26 mouse cellular contexts compared by ENCODE assay signal in genomic region chr9:40627146-40627713, GRCm38 (mm10). TPM values are rescaled to one million over a fixed set of nuclear protein-coding genes. Genes with fewer than 3 reads are reported as not detected.
DNase-seq lines count a peak whose midpoint lies in the region; ATAC-seq and TF ChIP-seq lines count a peak whose summit lies in the region.
"Had no signal": no experiment of that assay in that cellular context is flagged by ENCODE, and none has a peak within 500 bp of the region (broad histone marks: within the 10 kb centered on the region; RNA-seq: fewer than 3 reads in every experiment).

No protein-coding gene starts in this region.

- WGBS in kidney, postnatal 0 days = 45% methylated on average over 9 of the region's 9 CpGs
- WGBS in hindbrain, embryonic 13.5 days = 29% methylated on average over 9 of the region's 9 CpGs
- 40% methylated on average over 9 of the region's 9 CpGs for WGBS in midbrain, embryonic 12.5 days
- WGBS in neural tube, embryonic 14.5 days = 33% methylated on average over 9 of the region's 9 CpGs

- H3K36me3 ChIP-seq in kidney, postnatal 0 days (ENCODE audit: insufficient read depth, low read length) = no peaks in the 10 kb centered on the region
- H3K36me3 ChIP-seq in hindbrain, embryonic 13.5 days = no peaks in the 10 kb centered on the region
- no peaks in the 10 kb centered on the region for H3K36me3 ChIP-seq in midbrain, embryonic 12.5 days
- H3K36me3 ChIP-seq in neural tube, embryonic 14.5 days (ENCODE audit: control insufficient read depth, insufficient read depth, low read length) = no peaks in the 10 kb centered on the region
- H3K36me3 ChIP-seq: embryonic facial prominence, embryonic 15.5 days; kidney, embryonic 15.5 days; limb, embryonic 12.5 days; liver, embryonic 12.5 days; lung, embryonic 15.5 days; stomach, embryonic 15.5 days had no signal

- 0 out of 2 replicates have a peak, but pooled peaks have one; percentile 10 for TF ChIP-seq CTCF in kidney, postnatal 0 days (IDR thresholded peaks at IDR 0.05; ENCODE audit: low read depth)

- H3K9ac ChIP-seq in kidney, postnatal 0 days (ENCODE audit: low read depth, low read length) = no peak overlapping the region
- no peak overlapping the region for H3K9ac ChIP-seq in hindbrain, embryonic 13.5 days
- H3K9ac ChIP-seq in midbrain, embryonic 12.5 days (replicated peaks) = no peak overlapping the region
- no peak overlapping the region for H3K9ac ChIP-seq in neural tube, embryonic 14.5 days (replicated peaks; ENCODE audit: low read depth, low read length)
- H3K9ac ChIP-seq: embryonic facial prominence, embryonic 15.5 days; kidney, embryonic 15.5 days; limb, embryonic 12.5 days; liver, embryonic 12.5 days; lung, embryonic 15.5 days; stomach, embryonic 15.5 days had no signal

- no peak overlapping the region for H3K4me3 ChIP-seq in kidney, postnatal 0 days (replicated peaks; ENCODE audit: low read depth, low read length)
- H3K4me3 ChIP-seq in hindbrain, embryonic 13.5 days = no peak overlapping the region
- no peak overlapping the region for H3K4me3 ChIP-seq in midbrain, embryonic 12.5 days
- H3K4me3 ChIP-seq in neural tube, embryonic 14.5 days (ENCODE audit: low read depth, low read length) = no peak overlapping the region
- H3K4me3 ChIP-seq: embryonic facial prominence, embryonic 15.5 days; kidney, embryonic 15.5 days; limb, embryonic 12.5 days; liver, embryonic 12.5 days; lung, embryonic 15.5 days; stomach, embryonic 15.5 days had no signal

- H3K4me1 ChIP-seq in kidney, postnatal 0 days (replicated peaks; ENCODE audit: insufficient read depth, low read length) = no peaks in the 10 kb centered on the region
- H3K4me1 ChIP-seq in hindbrain, embryonic 13.5 days (replicated peaks) = peaks cover 18% of the 10 kb centered on the region
- peaks cover 12% of the 10 kb centered on the region for H3K4me1 ChIP-seq in midbrain, embryonic 12.5 days
- H3K4me1 ChIP-seq in neural tube, embryonic 14.5 days (ENCODE audit: control insufficient read depth, insufficient read depth, low read length) = 0 out of 2 replicates have a peak, but pooled peaks cover 6% of the 10 kb centered on the region
- H3K4me1 ChIP-seq: limb, embryonic 12.5 days; lung, embryonic 15.5 days; stomach, embryonic 15.5 days had no signal

- DNase-seq in kidney, postnatal 0 days (ENCODE audit: low spot score) = no peak
- DNase-seq in kidney, postnatal 10 days = no peak
- no peak for DNase-seq in MN1 (ENCODE audit: low spot score)
- no peak for DNase-seq in heart, postnatal 14 days
- DNase-seq: heart, adult 18-20 months; thymus, adult 2 months had no signal

- ATAC-seq in kidney, postnatal 0 days (replicated peaks; ENCODE audit: low FRiP score, low read depth) = no peak
- peak; percentile 40; the same call in 1 of the 2 replicates for ATAC-seq in hindbrain, embryonic 13.5 days (ENCODE audit: low FRiP score)
- ATAC-seq in midbrain, embryonic 12.5 days (ENCODE audit: low FRiP score, low read depth) = no peak
- ATAC-seq in neural tube, embryonic 14.5 days (ENCODE audit: low read depth) = peak; percentile 41; the same call in 1 of the 2 replicates
- no peak for ATAC-seq in erythroid progenitor cell, adult 5-6 weeks (replicated peaks; ENCODE audit: low FRiP score, poor library complexity, severe bottlenecking)

- no peaks in the 10 kb centered on the region for H3K27me3 ChIP-seq in kidney, postnatal 0 days (ENCODE audit: insufficient read depth, low read length)
- no peaks in the 10 kb centered on the region for H3K27me3 ChIP-seq in hindbrain, embryonic 13.5 days
- no peaks in the 10 kb centered on the region; the same call in 1 of the 2 replicates for H3K27me3 ChIP-seq in midbrain, embryonic 12.5 days
- H3K27me3 ChIP-seq in neural tube, embryonic 14.5 days (ENCODE audit: control insufficient read depth, insufficient read depth, low read length) = no peaks in the 10 kb centered on the region
- H3K27me3 ChIP-seq: kidney, embryonic 15.5 days; lung, embryonic 15.5 days; stomach, embryonic 15.5 days had no signal

- no peak overlapping the region for H3K4me2 ChIP-seq in kidney, postnatal 0 days (ENCODE audit: low read length)
- peak overlapping the region; percentile 13; the same call in 1 of the 2 replicates for H3K4me2 ChIP-seq in hindbrain, embryonic 13.5 days
- peak overlapping the region; percentile 4 for H3K4me2 ChIP-seq in midbrain, embryonic 12.5 days (replicated peaks)
- H3K4me2 ChIP-seq in neural tube, embryonic 14.5 days (ENCODE audit: low read depth, low read length) = no peak overlapping the region
- H3K4me2 ChIP-seq: embryonic facial prominence, embryonic 15.5 days; kidney, embryonic 15.5 days; limb, embryonic 12.5 days; liver, embryonic 12.5 days; lung, embryonic 15.5 days; stomach, embryonic 15.5 days had no signal

- H3K27ac ChIP-seq in kidney, postnatal 0 days = no peak overlapping the region
- peak overlapping the region; percentile 89 for H3K27ac ChIP-seq in hindbrain, embryonic 13.5 days
- H3K27ac ChIP-seq in midbrain, embryonic 12.5 days (replicated peaks) = peak overlapping the region; percentile 76
- H3K27ac ChIP-seq in neural tube, embryonic 14.5 days (ENCODE audit: low read depth, low read length) = no peak overlapping the region
- H3K27ac ChIP-seq: embryonic facial prominence, embryonic 15.5 days; kidney, embryonic 15.5 days; limb, embryonic 12.5 days; liver, embryonic 12.5 days; lung, embryonic 15.5 days; stomach, embryonic 15.5 days had no signal

- H3K9me3 ChIP-seq in kidney, postnatal 0 days (replicated peaks; ENCODE audit: low read length) = no peaks in the 10 kb centered on the region
- no peaks in the 10 kb centered on the region for H3K9me3 ChIP-seq in hindbrain, embryonic 13.5 days
- no peaks in the 10 kb centered on the region for H3K9me3 ChIP-seq in midbrain, embryonic 12.5 days
- H3K9me3 ChIP-seq in neural tube, embryonic 14.5 days (ENCODE audit: control insufficient read depth, low read length) = no peaks in the 10 kb centered on the region
- H3K9me3 ChIP-seq: embryonic facial prominence, embryonic 15.5 days; kidney, embryonic 15.5 days; limb, embryonic 12.5 days; liver, embryonic 12.5 days; lung, embryonic 15.5 days; stomach, embryonic 15.5 days had no signal

- intact Hi-C loops in heart, postnatal 14 days (cut with DNase I) = no loop called here

RNA-seq across cellular contexts. Expression of gene Gm21915, which starts 43.2 kb away (rescaled TPM):
- polyA plus RNA-seq in kidney, postnatal 0 days (2015; fragmentation: Nextera tagmentation; extraction: Ambion mirVana) = not detected in 2 replicates
- not detected in 2 replicates for polyA plus RNA-seq in hindbrain, embryonic 13.5 days (2015; fragmentation: Nextera tagmentation; extraction: Ambion mirVana)
- polyA plus RNA-seq in midbrain, embryonic 12.5 days (2016; fragmentation: Nextera tagmentation; extraction: Ambion mirVana) = not detected in 2 replicates
- not detected in 2 replicates for polyA plus RNA-seq in neural tube, embryonic 14.5 days (2014; fragmentation: Nextera tagmentation; extraction: Ambion mirVana)
- not detected in 2 replicates for total RNA-seq in erythroid progenitor cell, adult 5-6 weeks (2015; ENCODE audit: low replicate concordance)
- total RNA-seq in erythroid progenitor cell, adult 5-6 weeks (2017; ENCODE audit: low replicate concordance) = not detected in 2 replicates
- total RNA-seq in heart, postnatal 14 days (2021) = not detected
- total RNA-seq: adrenal gland, postnatal 10 days; gastrocnemius, postnatal 10 days; heart, adult 18-20 months; hematopoietic stem cell, adult 5-6 weeks; layer of hippocampus, postnatal 25 days; left cerebral cortex, postnatal 10 days had no signal
- polyA plus RNA-seq: C2C12; embryonic facial prominence, embryonic 15.5 days; heart, embryonic 14.5 days; intestine, postnatal 0 days; kidney, embryonic 15.5 days; limb, embryonic 12.5 days; liver, embryonic 12.5 days; lung, embryonic 15.5 days; neural tube, embryonic 11.5 days; spleen, adult 2 months; stomach, embryonic 15.5 days; thymus, adult 2 months had no signal

RNA-seq across cellular contexts. Expression of gene Clmp, which starts 58.5 kb away (rescaled TPM):
- polyA plus RNA-seq in kidney, postnatal 0 days (2015; fragmentation: Nextera tagmentation; extraction: Ambion mirVana) = 23.6 and 26.2 TPM in 2 replicates
- 46.6 and 47.1 TPM in 2 replicates for polyA plus RNA-seq in hindbrain, embryonic 13.5 days (2015; fragmentation: Nextera tagmentation; extraction: Ambion mirVana)
- polyA plus RNA-seq in midbrain, embryonic 12.5 days (2016; fragmentation: Nextera tagmentation; extraction: Ambion mirVana) = 40.8 and 47.4 TPM in 2 replicates
- 59.2 and 62.0 TPM in 2 replicates for polyA plus RNA-seq in neural tube, embryonic 14.5 days (2014; fragmentation: Nextera tagmentation; extraction: Ambion mirVana)
- not detected in 2 replicates for total RNA-seq in erythroid progenitor cell, adult 5-6 weeks (2015; ENCODE audit: low replicate concordance)
- total RNA-seq in erythroid progenitor cell, adult 5-6 weeks (2017; ENCODE audit: low replicate concordance) = 1.3 TPM in 1 of 2 replicates, not detected in the other
- total RNA-seq in heart, postnatal 14 days (2021) = 1 to 10 TPM; 4.2 to 6.0 TPM

Comparison
In these comparisons a context has a peak if more than half of its experiments do, and no peak if none do; other contexts are left out.
1. ATAC-seq: peak in hindbrain, embryonic 13.5 days (single experiment) and neural tube, embryonic 14.5 days (single experiment); none in kidney, postnatal 0 days (single experiment), midbrain, embryonic 12.5 days (single experiment) and erythroid progenitor cell, adult 5-6 weeks (single experiment).
2. H3K27ac ChIP-seq: peak in hindbrain, embryonic 13.5 days (single experiment) and midbrain, embryonic 12.5 days (single experiment); none in kidney, postnatal 0 days (single experiment) and neural tube, embryonic 14.5 days (single experiment).
3. H3K4me2 ChIP-seq: peak in hindbrain, embryonic 13.5 days (single experiment) and midbrain, embryonic 12.5 days (single experiment); none in kidney, postnatal 0 days (single experiment) and neural tube, embryonic 14.5 days (single experiment).